Mouse (Mus musculus): ENCODE measurements around the gene Ptprm.

GRCm38 (mm10) chr17:66990761-66991160 is 363.5 kb downstream of the Ptprm start:
- no peak for TF ChIP-seq EP300 (IDR thresholded peaks at IDR 0.05; ENCODE audit: low read depth)
- no peak for TF ChIP-seq CTCF (IDR thresholded peaks at IDR 0.05; ENCODE audit: low read depth)

Measured in liver, embryonic 14.5 days (tissue).